Mouse (Mus musculus) cerebellum, adult 2 months (tissue): ENCODE measurements around the gene Samd10. TPM values are rescaled to one million over a fixed set of nuclear protein-coding genes. Genes with fewer than 3 reads are reported as not detected.

Source experiments
- DNase-seq, 2 experiments: peaks; one replicate each; pipeline ENCODE4 v3.0.0; 2021
- H3K27ac ChIP-seq: fragments of 200-500 bp; 2 replicates; pipeline ENCODE4 v1.5.1; 2012; ENCODE audit warnings: low read length, control low read depth, inconsistent platforms; ENCODE audit not compliant: insufficient read depth
- H3K27me3 ChIP-seq: fragments of 200-500 bp; 2 replicates; pipeline ENCODE4 v1.6.1; 2012; ENCODE audit warnings: inconsistent platforms, mild to moderate bottlenecking, low read length, moderate library complexity; ENCODE audit not compliant: control insufficient read depth, insufficient read depth
- H3K4me1 ChIP-seq: fragments of 200-500 bp; 2 replicates; pipeline ENCODE4 v1.6.1; 2011; ENCODE audit warnings: low read length; ENCODE audit not compliant: control insufficient read depth, insufficient read depth
- H3K4me3 ChIP-seq: fragments of 200-500 bp; replicated peaks from 2 replicates; pipeline ENCODE3; 2011; ENCODE audit warnings: mild to moderate bottlenecking, low read depth, low read length, control low read depth; ENCODE audit not compliant: insufficient read depth
- CTCF ChIP-seq: fragments of 200-500 bp; IDR thresholded peaks from 2 replicates; pipeline ENCODE4 v1.5.1; 2011; ENCODE audit warnings: low read depth, mild to moderate bottlenecking, control low read depth, low read length, moderate library complexity, borderline replicate concordance; ENCODE audit not compliant: insufficient read depth
- POLR2A ChIP-seq: fragments of 200-500 bp; IDR thresholded peaks from 2 replicates; pipeline ENCODE4 v1.6.1; 2011; ENCODE audit warnings: low read length, control low read depth, borderline replicate concordance; ENCODE audit not compliant: insufficient read depth
- WGBS: fragments of 180-500 bp; shearing (Covaris S2); methylation state at CpG from one replicate; pipeline ENCODE4 v1.1.7; 2018; 5-methylcytosine and 5-hydroxymethylcytosine counted together
- polyA plus RNA-seq: library from polyadenylated mRNA; depleted of rRNA; stranded (reverse); fragments of >200 nt; gene quantifications from 2 replicates; pipeline ENCODE4 v1.2.3, GENCODE M21; 2012

Samd10 gene
- polyA plus RNA-seq, 1 experiment, result 61.0 TPM

DNA sequence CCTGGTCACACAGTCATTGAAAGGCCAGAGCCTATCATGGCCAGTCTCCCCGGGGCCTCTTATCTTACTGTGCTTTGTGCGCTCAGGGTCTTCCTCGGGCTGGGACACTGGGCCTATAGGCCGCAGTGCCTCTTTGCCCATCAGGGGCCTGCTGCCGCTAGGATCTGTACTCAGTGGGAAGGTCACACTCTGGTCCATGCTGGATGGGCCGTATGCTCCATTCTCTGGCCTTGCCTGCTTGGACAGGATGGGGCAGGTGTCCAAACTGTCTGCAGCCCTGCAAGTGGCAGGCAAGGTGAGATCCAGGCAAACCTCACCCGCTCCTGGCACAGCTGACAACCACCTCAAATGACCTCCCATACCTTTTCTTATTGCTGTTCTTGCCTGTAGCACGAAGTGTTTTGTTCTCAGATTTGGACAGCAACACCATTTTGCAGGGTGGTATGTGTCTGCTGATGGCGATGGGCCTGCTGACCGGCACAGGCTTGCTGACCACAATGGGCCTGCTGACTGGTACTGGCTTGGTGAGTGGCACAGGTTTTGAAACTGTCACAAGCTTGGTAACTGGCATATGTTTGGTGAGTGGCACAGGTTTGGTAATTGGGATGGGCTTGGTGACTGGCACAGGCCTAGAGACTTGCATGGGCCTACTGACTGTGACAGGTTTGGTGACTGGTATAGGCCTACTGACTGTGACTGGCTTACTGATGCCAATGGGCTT lies 9.8 kb downstream of the Samd10 start:
- no peak for TF ChIP-seq POLR2A
- TF ChIP-seq CTCF, result no peak
- 48% methylated on average over 10 of the region's 10 CpGs for WGBS
- Histone ChIP-seq H3K4me3 (no peak overlapping the region), H3K27me3 (no peaks in the 10 kb centered on the region), H3K27ac (peak overlapping the region; percentile 27; the same call in 1 of the 2 replicates), H3K4me1 (peaks cover 27% of the 10 kb centered on the region)
- peak; percentile 45 to 63 for DNase-seq

DNA sequence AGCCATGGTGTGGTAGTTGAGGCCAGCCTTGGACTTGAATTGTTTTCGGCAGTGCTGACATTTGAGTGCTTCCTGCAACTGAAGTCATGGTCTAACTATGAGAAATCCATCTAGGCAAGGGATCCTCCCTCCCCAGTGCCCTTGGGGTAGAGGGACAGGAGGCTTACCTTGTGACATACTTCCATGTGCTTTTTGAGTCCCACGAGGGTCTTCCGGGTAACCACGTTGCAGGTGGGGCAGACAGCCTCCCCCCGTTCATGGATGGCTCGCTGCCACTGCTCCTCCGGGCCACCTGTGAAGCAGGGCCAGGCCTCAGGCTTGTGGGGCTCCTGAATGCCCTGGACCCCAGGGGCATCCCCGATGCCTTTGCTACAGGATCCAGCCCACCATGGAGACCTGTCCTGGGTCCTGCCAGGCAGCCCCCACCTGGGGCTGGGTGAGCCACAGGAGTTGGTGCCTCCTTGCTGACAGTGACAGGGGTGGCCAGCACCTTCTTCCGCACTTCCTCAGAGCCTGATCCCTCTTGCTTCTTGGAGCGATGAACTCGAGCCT lies 10.7 kb downstream of the Samd10 start:
- Histone ChIP-seq H3K4me1 (peaks cover 27% of the 10 kb centered on the region), H3K4me3 (no peak overlapping the region), H3K27me3 (no peaks in the 10 kb centered on the region), H3K27ac (no peak overlapping the region)
- 80% methylated on average over 11 of the region's 11 CpGs for WGBS
- peak; percentile 15 to 33 for DNase-seq
- no peak for TF ChIP-seq POLR2A
- TF ChIP-seq CTCF, result no peak

DNA sequence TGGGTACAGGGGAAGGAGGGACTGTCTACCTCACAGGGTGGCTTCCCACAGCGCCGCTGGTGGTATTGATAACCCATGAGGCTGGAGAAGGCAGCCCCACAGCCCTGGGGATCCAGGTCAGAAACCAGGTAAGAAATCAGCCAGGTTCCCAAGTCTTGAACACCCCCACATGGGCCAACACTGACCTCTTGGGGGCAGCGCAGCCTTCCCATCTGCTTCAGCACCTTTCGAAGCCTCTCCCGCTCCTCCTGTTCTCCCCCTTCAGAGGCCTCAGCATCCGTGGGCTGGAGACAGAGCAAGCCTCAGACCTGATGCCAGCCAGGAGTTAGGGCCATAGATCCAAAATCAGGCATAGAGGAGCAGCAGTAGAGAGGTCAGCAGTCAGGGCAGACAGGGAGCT lies 11.2 kb downstream of the Samd10 start:
- 75% methylated on average over 6 of the region's 6 CpGs for WGBS
- H3K27me3 ChIP-seq, result no peaks in the 10 kb centered on the region
- H3K27ac ChIP-seq, result no peak overlapping the region
- no peak overlapping the region for H3K4me3 ChIP-seq
- H3K4me1 ChIP-seq, result peaks cover 27% of the 10 kb centered on the region
- DNase-seq, result peak in 1 of 2 experiments; percentile 23
- TF ChIP-seq CTCF (0 out of 2 replicates have a peak, but pooled peaks have one; percentile 2), POLR2A (no peak)

DNA sequence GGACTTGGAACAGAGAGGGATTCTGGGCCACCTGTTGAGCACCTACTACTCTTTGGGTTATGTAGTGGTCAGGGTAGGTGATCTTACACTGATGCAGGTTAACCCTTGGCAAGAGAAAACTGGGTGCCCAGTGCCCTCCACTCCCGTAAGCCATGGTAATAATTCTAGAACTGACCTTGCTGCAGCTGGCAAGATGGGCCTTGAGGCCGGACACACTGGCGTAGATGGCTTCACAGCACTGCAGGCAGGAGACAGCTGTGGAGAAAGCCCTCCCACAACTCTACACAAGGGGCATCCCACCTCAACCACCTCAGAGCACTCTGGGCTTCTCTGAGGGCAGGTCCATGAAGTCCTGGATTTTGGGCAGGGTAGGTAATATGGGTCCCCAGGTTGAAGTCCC lies 12.9 kb downstream of the Samd10 start:
- Histone ChIP-seq H3K4me1 (peaks cover 20% of the 10 kb centered on the region), H3K27me3 (no peaks in the 10 kb centered on the region), H3K4me3 (no peak overlapping the region), H3K27ac (no peak overlapping the region)
- 91% methylated on average over 3 of the region's 3 CpGs for WGBS
- TF ChIP-seq POLR2A (no peak), CTCF (no peak)
- no peak for DNase-seq

DNA sequence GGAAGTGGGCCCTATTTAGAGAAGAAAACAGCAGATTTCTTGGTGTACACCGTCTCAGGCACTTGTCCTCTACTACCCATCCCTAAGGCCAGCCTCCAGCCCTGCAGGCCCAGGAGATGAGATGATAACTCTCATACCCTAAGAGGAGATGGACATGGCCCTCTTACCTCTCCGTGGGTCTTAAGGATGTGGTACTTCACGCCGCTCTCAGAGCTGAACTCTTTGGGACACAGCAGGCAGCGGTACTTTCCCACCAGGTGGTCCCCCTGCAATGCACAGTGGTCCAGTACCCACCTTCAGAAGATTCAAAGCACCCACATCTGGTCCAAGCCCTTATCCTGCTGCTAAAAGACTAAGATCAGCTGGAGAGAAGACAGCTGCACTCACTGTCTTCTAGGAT lies 13.5 kb downstream of the Samd10 start:
- Histone ChIP-seq H3K27me3 (no peaks in the 10 kb centered on the region), H3K27ac (no peak overlapping the region), H3K4me1 (peaks cover 20% of the 10 kb centered on the region), H3K4me3 (no peak overlapping the region)
- 90% methylated on average over 5 of the region's 5 CpGs for WGBS
- DNase-seq, result no peak
- TF ChIP-seq CTCF, result no peak
- no peak for TF ChIP-seq POLR2A

DNA sequence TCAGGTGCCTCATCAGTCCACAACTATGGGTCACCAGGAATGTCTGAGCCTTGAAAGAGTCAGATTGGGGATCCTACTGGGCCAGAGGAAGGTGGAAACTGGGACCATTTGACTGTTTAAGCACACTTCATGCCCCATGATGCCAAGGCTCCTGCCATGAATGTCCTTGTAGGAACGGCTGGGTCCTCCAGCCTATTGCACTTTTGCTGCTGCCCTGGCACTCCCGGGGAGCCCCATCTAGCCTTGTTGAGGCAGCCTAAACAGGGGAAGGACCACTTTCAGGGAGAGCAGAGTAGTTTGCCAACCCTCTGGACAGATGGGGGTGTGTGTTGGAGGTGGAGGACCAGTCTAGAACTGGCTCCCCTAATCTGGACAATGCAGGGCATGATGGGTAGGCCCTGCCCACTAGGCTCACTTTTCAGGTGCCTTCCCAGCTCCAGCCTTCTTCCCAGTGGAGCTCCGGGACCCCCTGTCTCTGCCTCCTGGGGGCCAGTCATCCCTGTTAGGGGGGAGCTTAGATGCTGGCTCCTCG lies 14.5 kb downstream of the Samd10 start, which contains the start of gene Uckl1:
Uckl1 (minus strand) TSS at position 482 of the 532 bp plus-strand sequence.
- peak in 1 of 2 experiments; percentile 9 for DNase-seq
- WGBS, result 93% methylated on average over 4 of the region's 4 CpGs
- no peak within 1 kb of the TSS for H3K27ac ChIP-seq

DNA sequence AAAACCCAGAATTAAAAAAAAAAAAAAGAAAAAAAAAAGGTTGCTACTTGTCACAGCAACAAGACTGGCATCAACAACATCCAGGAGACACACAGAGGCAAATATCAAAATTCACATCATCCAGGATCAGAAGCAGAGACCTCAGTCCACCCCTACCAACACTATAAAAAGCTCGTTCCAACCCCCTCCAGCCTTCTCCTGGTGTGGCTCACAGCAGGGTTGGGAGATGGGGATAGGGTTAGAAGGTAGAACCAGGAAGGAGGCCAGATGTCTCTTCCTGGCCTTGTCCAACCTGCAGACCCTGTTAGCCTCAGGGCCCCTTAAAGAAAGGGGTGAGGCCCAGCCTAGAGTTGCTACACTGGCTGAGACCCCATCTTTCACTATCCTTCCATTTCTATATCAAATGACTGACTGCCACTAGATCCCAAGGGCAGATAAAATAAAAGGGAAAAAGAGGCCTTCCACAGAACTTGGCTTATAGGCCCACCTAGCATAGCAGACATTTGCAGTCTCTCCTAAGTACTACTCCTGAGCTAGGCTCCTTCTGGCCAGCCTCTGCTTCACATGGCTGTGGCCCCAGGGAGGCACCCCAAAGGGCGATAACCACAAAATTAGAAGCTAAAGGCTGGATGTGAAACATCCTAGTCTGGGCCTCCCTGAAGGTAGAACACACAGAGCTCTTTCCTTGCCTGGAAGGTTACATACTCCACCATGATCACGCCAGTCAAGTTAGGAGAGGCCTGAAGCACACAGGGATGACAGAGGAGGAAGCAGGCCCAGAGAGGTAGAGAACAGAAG lies 15.4 kb downstream of the Samd10 start:
- H3K27ac ChIP-seq, result no peak overlapping the region
- peak in 1 of 2 experiments; percentile 5 for DNase-seq
- no peak for TF ChIP-seq POLR2A
- no peak for TF ChIP-seq CTCF
- H3K27me3 ChIP-seq, result no peaks in the 10 kb centered on the region
- WGBS, result 93% methylated on average over 3 of the region's 3 CpGs
- no peak overlapping the region for H3K4me3 ChIP-seq
- H3K4me1 ChIP-seq, result peaks cover 23% of the 10 kb centered on the region

More for the DNA sequence above, 14.5 kb downstream of the Samd10 start, which contains the start of gene Uckl1:
- H3K4me3 ChIP-seq, result no peak within 1 kb of the TSS
- no peaks in the 10 kb centered on the region for H3K27me3 ChIP-seq
- H3K4me1 ChIP-seq, result peaks cover 21% of the 10 kb centered on the region
- no peak for TF ChIP-seq CTCF
- TF ChIP-seq POLR2A, result no peak

DNA sequence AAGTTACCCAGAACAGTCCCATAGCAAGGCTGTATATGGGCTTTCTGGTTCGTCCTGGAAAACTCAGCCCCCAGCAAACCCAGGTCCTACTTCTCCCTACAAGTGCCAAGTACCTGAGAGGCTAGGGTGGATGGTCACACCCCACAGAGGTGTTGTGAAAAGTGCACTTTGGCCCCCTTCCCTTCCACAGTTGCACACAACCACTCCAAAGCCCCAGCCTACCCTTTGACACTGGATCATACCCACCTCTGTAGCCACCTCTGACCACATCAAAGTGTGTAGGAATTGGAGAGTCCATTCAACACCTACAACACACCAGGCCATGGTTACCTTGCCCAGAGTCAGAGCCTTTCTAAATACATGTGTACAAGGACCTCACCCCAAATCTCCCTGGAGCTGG lies 16.1 kb downstream of the Samd10 start:
- WGBS, result 91% methylated on average over 1 of the region's 1 CpGs
- TF ChIP-seq POLR2A (no peak), CTCF (no peak)
- peak in 1 of 2 experiments; percentile 19 for DNase-seq
- Histone ChIP-seq H3K4me3 (no peak overlapping the region), H3K27ac (no peak overlapping the region), H3K4me1 (peaks cover 22% of the 10 kb centered on the region), H3K27me3 (no peaks in the 10 kb centered on the region)
